Mouse (Mus musculus): ENCODE results near the gene Lamc1.

DNA sequence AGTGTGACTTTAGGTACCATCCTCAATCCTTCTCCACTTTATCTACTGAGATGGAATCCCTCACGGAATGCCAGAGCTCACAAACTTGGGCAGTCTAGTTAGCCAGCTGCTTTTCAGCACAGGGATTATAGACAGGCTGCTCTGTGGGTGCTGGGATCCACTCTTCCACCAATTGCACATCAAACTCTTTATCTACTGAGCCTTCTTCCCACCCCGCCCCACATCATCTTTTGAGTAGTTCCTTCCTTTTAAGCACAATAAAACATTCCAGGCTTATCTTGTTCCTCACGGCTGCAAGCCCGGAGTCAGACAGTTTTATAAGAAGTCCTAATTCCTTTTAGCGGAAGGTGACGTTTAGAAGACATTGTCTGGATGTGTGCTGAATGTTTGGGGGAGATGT lies 36.4 kb upstream of the Lamc1 start:
- no peak for TF ChIP-seq POLR2A (IDR thresholded peaks at IDR 0.05; ENCODE audit: control insufficient read depth, extremely low read depth, insufficient read depth, low read length, poor library complexity)
- no peak for TF ChIP-seq CTCF (IDR thresholded peaks at IDR 0.05; ENCODE audit: borderline replicate concordance, control insufficient read depth, extremely low read depth, insufficient read depth, low read length, poor library complexity)

All from thymus, adult 2 months (tissue).